Mouse (Mus musculus): Measurements from ENCODE around the gene Cbr3. TPM values are rescaled to one million over a fixed set of nuclear protein-coding genes. Genes with fewer than 3 reads are reported as not detected.

Gene Cbr3
- polyA plus RNA-seq, 1 experiment, result 30.6 TPM

- no peak for TF ChIP-seq MAX (IDR thresholded peaks at IDR 0.05)
- Histone ChIP-seq H3K36me3 (ENCODE audit: control insufficient read depth, insufficient read depth) (no peaks in the 10 kb centered on the region), H3K79me3 (ENCODE audit: low read depth) (peaks cover 2% of the 10 kb centered on the region), H3K27me3 (ENCODE audit: control insufficient read depth, insufficient read depth, insufficient read length) (no peaks in the 10 kb centered on the region), H3K79me2 (ENCODE audit: control insufficient read depth, insufficient read depth) (no peaks in the 10 kb centered on the region), H3ac (ENCODE audit: control insufficient read depth, insufficient read length, low read depth) (peak overlapping the region; percentile 5), H3K4me3 (ENCODE audit: insufficient read depth, poor library complexity, severe bottlenecking) (no peak overlapping the region)
Measured at GRCm38 (mm10) chr16:93714426-93714825, 31.4 kb downstream of the Cbr3 start.

GRCm38 (mm10) chr16:93715826-93716225, 32.8 kb downstream of the Cbr3 start:
- no peaks in the 10 kb centered on the region for H3K36me3 ChIP-seq (ENCODE audit: control insufficient read depth, insufficient read depth)
- TF ChIP-seq MYOG (IDR thresholded peaks at IDR 0.05; ENCODE audit: control insufficient read depth, extremely low read depth, insufficient read length), result no peak
- TF ChIP-seq CEBPB (IDR thresholded peaks at IDR 0.05; ENCODE audit: low read depth), result no peak
- no peak for TF ChIP-seq USF1 (IDR thresholded peaks at IDR 0.05; ENCODE audit: low read depth)
- TF ChIP-seq CTCF (IDR thresholded peaks at IDR 0.05; ENCODE audit: control insufficient read depth, insufficient read depth, insufficient read length), result no peak
- no peak for TF ChIP-seq MAX (IDR thresholded peaks at IDR 0.05)
- TF ChIP-seq FOSL1 (IDR thresholded peaks at IDR 0.05; ENCODE audit: insufficient read depth, low read length, poor library complexity, severe bottlenecking), result no peak
- TF ChIP-seq MYOD1 (IDR thresholded peaks at IDR 0.05; ENCODE audit: control insufficient read depth, insufficient read length, low read depth), result no peak

DNA sequence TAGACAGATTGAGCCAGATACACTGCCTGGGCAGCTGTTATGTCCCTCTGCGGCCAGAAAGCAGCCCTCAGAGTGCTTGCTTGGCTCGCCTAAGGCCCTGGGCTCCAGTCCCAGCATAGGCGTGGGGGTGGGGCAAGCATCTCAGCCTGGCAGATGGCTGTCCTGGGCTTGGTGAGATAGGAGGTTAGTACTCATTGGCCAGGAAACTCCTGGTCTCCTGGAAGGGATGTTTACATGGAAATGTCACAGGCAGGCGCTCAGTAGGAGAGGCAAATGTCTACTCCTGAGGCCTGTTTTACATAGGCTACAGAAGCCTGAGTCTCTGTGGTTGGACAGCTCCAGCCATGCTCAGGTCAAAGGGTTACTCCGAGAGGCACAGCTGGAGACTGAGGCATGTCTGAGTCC, 34.3 kb downstream of the Cbr3 start:
- H3K79me2 ChIP-seq (ENCODE audit: control insufficient read depth, insufficient read depth), result no peaks in the 10 kb centered on the region
- H3ac ChIP-seq (ENCODE audit: control insufficient read depth, insufficient read length, low read depth), result no peak overlapping the region
- TF ChIP-seq CEBPB (IDR thresholded peaks at IDR 0.05; ENCODE audit: low read depth), result no peak
- TF ChIP-seq USF1 (IDR thresholded peaks at IDR 0.05; ENCODE audit: low read depth), result no peak
- H3K79me3 ChIP-seq (ENCODE audit: low read depth), result peaks cover 2% of the 10 kb centered on the region
- no peaks in the 10 kb centered on the region for H3K27me3 ChIP-seq (ENCODE audit: control insufficient read depth, insufficient read depth, insufficient read length)
- H3K4me3 ChIP-seq (ENCODE audit: insufficient read depth, poor library complexity, severe bottlenecking), result no peak overlapping the region
- no peaks in the 10 kb centered on the region for H3K36me3 ChIP-seq (ENCODE audit: control insufficient read depth, insufficient read depth)

More at GRCm38 (mm10) chr16:93715826-93716225, 32.8 kb downstream of the Cbr3 start:
- Histone ChIP-seq H3K79me3 (ENCODE audit: low read depth) (peaks cover 2% of the 10 kb centered on the region), H3K27me3 (ENCODE audit: control insufficient read depth, insufficient read depth, insufficient read length) (no peaks in the 10 kb centered on the region), H3K4me3 (ENCODE audit: insufficient read depth, poor library complexity, severe bottlenecking) (no peak overlapping the region), H3ac (ENCODE audit: control insufficient read depth, insufficient read length, low read depth) (no peak overlapping the region), H3K79me2 (ENCODE audit: control insufficient read depth, insufficient read depth) (no peaks in the 10 kb centered on the region)

DNA sequence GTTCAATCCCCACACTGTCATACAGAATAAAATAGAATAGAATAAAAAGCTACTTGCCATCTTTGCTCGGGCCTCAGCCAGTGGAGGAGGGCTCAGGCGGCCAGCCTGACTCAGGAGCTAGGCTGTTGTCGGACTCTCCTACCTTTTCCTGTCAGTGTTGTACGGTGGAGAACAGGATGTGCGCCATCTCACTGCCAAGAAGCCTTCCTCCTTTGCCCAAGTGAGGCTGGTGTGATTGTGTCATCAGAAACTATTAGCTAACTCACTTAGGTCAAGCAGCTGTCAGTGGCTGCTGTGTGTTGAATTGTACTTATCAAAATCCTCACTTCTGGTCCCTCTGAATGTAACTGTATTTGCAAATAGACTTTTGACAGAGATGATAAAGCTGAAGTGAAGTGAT, 38.8 kb downstream of the Cbr3 start:
- H3K79me3 ChIP-seq (ENCODE audit: low read depth), result no peaks in the 10 kb centered on the region
- H3K4me3 ChIP-seq (ENCODE audit: insufficient read depth, poor library complexity, severe bottlenecking), result no peak overlapping the region
- H3K36me3 ChIP-seq (ENCODE audit: control insufficient read depth, insufficient read depth), result no peaks in the 10 kb centered on the region
- H3K79me2 ChIP-seq (ENCODE audit: control insufficient read depth, insufficient read depth), result no peaks in the 10 kb centered on the region
- H3K27me3 ChIP-seq (ENCODE audit: control insufficient read depth, insufficient read depth, insufficient read length), result no peaks in the 10 kb centered on the region
- no peak overlapping the region for H3ac ChIP-seq (ENCODE audit: control insufficient read depth, insufficient read length, low read depth)
- no peak for TF ChIP-seq MYOD1 (IDR thresholded peaks at IDR 0.05; ENCODE audit: control insufficient read depth, insufficient read length, low read depth)
- no peak for TF ChIP-seq FOSL1 (IDR thresholded peaks at IDR 0.05; ENCODE audit: insufficient read depth, low read length, poor library complexity, severe bottlenecking)
- TF ChIP-seq CEBPB (IDR thresholded peaks at IDR 0.05; ENCODE audit: low read depth), result no peak
- no peak for TF ChIP-seq USF1 (IDR thresholded peaks at IDR 0.05; ENCODE audit: low read depth)
- no peak for TF ChIP-seq CTCF (IDR thresholded peaks at IDR 0.05; ENCODE audit: control insufficient read depth, insufficient read depth, insufficient read length)
- TF ChIP-seq MYOG (IDR thresholded peaks at IDR 0.05; ENCODE audit: control insufficient read depth, extremely low read depth, insufficient read length), result no peak
- no peak for TF ChIP-seq MAX (IDR thresholded peaks at IDR 0.05)

GRCm38 (mm10) chr16:93722476-93722875, 39.5 kb downstream of the Cbr3 start:
- no peaks in the 10 kb centered on the region for H3K79me2 ChIP-seq (ENCODE audit: control insufficient read depth, insufficient read depth)
- no peaks in the 10 kb centered on the region for H3K79me3 ChIP-seq (ENCODE audit: low read depth)
- no peaks in the 10 kb centered on the region for H3K36me3 ChIP-seq (ENCODE audit: control insufficient read depth, insufficient read depth)
- no peak overlapping the region for H3ac ChIP-seq (ENCODE audit: control insufficient read depth, insufficient read length, low read depth)
- no peak overlapping the region for H3K4me3 ChIP-seq (ENCODE audit: insufficient read depth, poor library complexity, severe bottlenecking)
- no peak for TF ChIP-seq CEBPB (IDR thresholded peaks at IDR 0.05; ENCODE audit: low read depth)
- no peak for TF ChIP-seq MYOG (IDR thresholded peaks at IDR 0.05; ENCODE audit: control insufficient read depth, extremely low read depth, insufficient read length)
- no peak for TF ChIP-seq MYOD1 (IDR thresholded peaks at IDR 0.05; ENCODE audit: control insufficient read depth, insufficient read length, low read depth)
- TF ChIP-seq USF1 (IDR thresholded peaks at IDR 0.05; ENCODE audit: low read depth), result no peak
- no peak for TF ChIP-seq MAX (IDR thresholded peaks at IDR 0.05)
- TF ChIP-seq CTCF (IDR thresholded peaks at IDR 0.05; ENCODE audit: control insufficient read depth, insufficient read depth, insufficient read length), result no peak
- TF ChIP-seq FOSL1 (IDR thresholded peaks at IDR 0.05; ENCODE audit: insufficient read depth, low read length, poor library complexity, severe bottlenecking), result no peak
- H3K27me3 ChIP-seq (ENCODE audit: control insufficient read depth, insufficient read depth, insufficient read length), result no peaks in the 10 kb centered on the region

- no peak overlapping the region for H3K4me3 ChIP-seq (ENCODE audit: insufficient read depth, poor library complexity, severe bottlenecking)
- H3K79me2 ChIP-seq (ENCODE audit: control insufficient read depth, insufficient read depth), result no peaks in the 10 kb centered on the region
- H3K27me3 ChIP-seq (ENCODE audit: control insufficient read depth, insufficient read depth, insufficient read length), result no peaks in the 10 kb centered on the region
- H3K36me3 ChIP-seq (ENCODE audit: control insufficient read depth, insufficient read depth), result no peaks in the 10 kb centered on the region
- TF ChIP-seq FOSL1 (IDR thresholded peaks at IDR 0.05; ENCODE audit: insufficient read depth, low read length, poor library complexity, severe bottlenecking), result no peak
- no peak for TF ChIP-seq CEBPB (IDR thresholded peaks at IDR 0.05; ENCODE audit: low read depth)
- TF ChIP-seq MYOD1 (IDR thresholded peaks at IDR 0.05; ENCODE audit: control insufficient read depth, insufficient read length, low read depth), result no peak
- TF ChIP-seq MYOG (IDR thresholded peaks at IDR 0.05; ENCODE audit: control insufficient read depth, extremely low read depth, insufficient read length), result no peak
- no peak for TF ChIP-seq MAX (IDR thresholded peaks at IDR 0.05)
- no peak for TF ChIP-seq USF1 (IDR thresholded peaks at IDR 0.05; ENCODE audit: low read depth)
- TF ChIP-seq CTCF (IDR thresholded peaks at IDR 0.05; ENCODE audit: control insufficient read depth, insufficient read depth, insufficient read length), result no peak
- H3K79me3 ChIP-seq (ENCODE audit: low read depth), result no peaks in the 10 kb centered on the region
- H3ac ChIP-seq (ENCODE audit: control insufficient read depth, insufficient read length, low read depth), result no peak overlapping the region
Measured at GRCm38 (mm10) chr16:93725417-93726144, 42.6 kb downstream of the Cbr3 start.
